In genomic region chr3:88531348-88532298, GRCm38 (mm10) we compare ENCODE assay signal across 7 mouse cellular contexts. TPM values are rescaled to one million over a fixed set of nuclear protein-coding genes. Genes with fewer than 3 reads are reported as not detected.
DNase-seq lines count a peak whose midpoint lies in the region; ATAC-seq and TF ChIP-seq lines count a peak whose summit lies in the region.

No protein-coding gene starts in this region.

- H3K36me3 ChIP-seq in embryonic facial prominence, embryonic 10.5 days (replicated peaks), result peaks cover 25% of the 10 kb centered on the region
- H3K36me3 ChIP-seq in limb, embryonic 12.5 days, result peaks cover 24% of the 10 kb centered on the region
- H3K36me3 ChIP-seq in midbrain, embryonic 14.5 days (ENCODE audit: control insufficient read depth, insufficient read depth, low read length), result peaks cover 19% of the 10 kb centered on the region
- no peaks in the 10 kb centered on the region for H3K36me3 ChIP-seq in spleen, adult 2 months (ENCODE audit: control insufficient read depth, insufficient read depth, low read length)

- under 1% methylated on average over 63 of the region's 63 CpGs for WGBS in embryonic facial prominence, embryonic 10.5 days
- under 1% methylated on average over 62 of the region's 63 CpGs for WGBS in limb, embryonic 12.5 days
- under 1% methylated on average over 61 of the region's 63 CpGs for WGBS in midbrain, embryonic 14.5 days
- under 1% methylated on average over 61 of the region's 63 CpGs for WGBS in spleen, adult 2 months

- ATAC-seq in limb, embryonic 12.5 days (ENCODE audit: insufficient number of reproducible peaks, insufficient read depth, low FRiP score, low TSS enrichment, low read depth), result peak; percentile 84
- ATAC-seq in midbrain, embryonic 14.5 days (ENCODE audit: low FRiP score, low TSS enrichment), result peak; percentile 81

- H3K9ac ChIP-seq in limb, embryonic 12.5 days (replicated peaks), result peak overlapping the region; percentile 97
- H3K9ac ChIP-seq in midbrain, embryonic 14.5 days (replicated peaks; ENCODE audit: low read length), result peak overlapping the region; percentile 98

- TF ChIP-seq CTCF in spleen, adult 2 months (IDR thresholded peaks at IDR 0.05; ENCODE audit: extremely low read depth, insufficient read depth, insufficient read length, insufficient replicate concordance), result no peak

- H3K27me3 ChIP-seq in embryonic facial prominence, embryonic 10.5 days (replicated peaks; ENCODE audit: low read depth, poor library complexity, severe bottlenecking), result no peaks in the 10 kb centered on the region
- H3K27me3 ChIP-seq in limb, embryonic 12.5 days, result no peaks in the 10 kb centered on the region
- H3K27me3 ChIP-seq in midbrain, embryonic 14.5 days (ENCODE audit: control insufficient read depth, insufficient read depth, low read length), result no peaks in the 10 kb centered on the region
- H3K27me3 ChIP-seq in spleen, adult 2 months (ENCODE audit: control insufficient read depth, insufficient read depth, low read length), result peaks cover 5% of the 10 kb centered on the region; the same call in 1 of the 2 replicates

- H3K27ac ChIP-seq in embryonic facial prominence, embryonic 10.5 days (replicated peaks), result peak overlapping the region; percentile 100
- H3K27ac ChIP-seq in limb, embryonic 12.5 days, result peak overlapping the region; percentile 99
- H3K27ac ChIP-seq in midbrain, embryonic 14.5 days (replicated peaks; ENCODE audit: low read depth, low read length), result peak overlapping the region; percentile 99
- H3K27ac ChIP-seq in spleen, adult 2 months (ENCODE audit: insufficient read depth, low read length), result peak overlapping the region; percentile 89

- DNase-seq in adrenal gland, adult 8-10 months, result peak; percentile 80
- peak; percentile 95 for DNase-seq in embryonic facial prominence, embryonic 10.5 days (ENCODE audit: low spot score)
- peak; percentile 98 for DNase-seq in heart, adult 11 months
- DNase-seq in kidney, adult 18-20 months, result peak; percentile 91
- DNase-seq in midbrain, embryonic 14.5 days, result peak; percentile 95
- DNase-seq in spleen, adult 2 months (ENCODE audit: low read depth in 1 of 2, low spot score in 2 of 2), result peak in 1 of 2 experiments; percentile 80

- H3K4me2 ChIP-seq in limb, embryonic 12.5 days, result peak overlapping the region; percentile 70
- H3K4me2 ChIP-seq in midbrain, embryonic 14.5 days (ENCODE audit: low read length), result peak overlapping the region; percentile 98

- H3K9me3 ChIP-seq in embryonic facial prominence, embryonic 10.5 days, result no peaks in the 10 kb centered on the region
- H3K9me3 ChIP-seq in limb, embryonic 12.5 days, result no peaks in the 10 kb centered on the region
- H3K9me3 ChIP-seq in midbrain, embryonic 14.5 days (ENCODE audit: control insufficient read depth, low read length), result no peaks in the 10 kb centered on the region

- TF ChIP-seq POLR2A in spleen, adult 2 months (IDR thresholded peaks at IDR 0.05; ENCODE audit: low read depth, low read length), result no peak

- peaks cover 70% of the 10 kb centered on the region for H3K4me1 ChIP-seq in embryonic facial prominence, embryonic 10.5 days
- H3K4me1 ChIP-seq in limb, embryonic 12.5 days (replicated peaks), result peaks cover 59% of the 10 kb centered on the region
- H3K4me1 ChIP-seq in midbrain, embryonic 14.5 days (ENCODE audit: control insufficient read depth, insufficient read depth, low read length), result peaks cover 62% of the 10 kb centered on the region
- peaks cover 2% of the 10 kb centered on the region for H3K4me1 ChIP-seq in spleen, adult 2 months (ENCODE audit: control insufficient read depth, insufficient read depth, insufficient read length)

- H3K4me3 ChIP-seq in embryonic facial prominence, embryonic 10.5 days, result peak overlapping the region; percentile 82
- H3K4me3 ChIP-seq in limb, embryonic 12.5 days (replicated peaks), result peak overlapping the region; percentile 75
- peak overlapping the region; percentile 52 for H3K4me3 ChIP-seq in midbrain, embryonic 14.5 days (replicated peaks; ENCODE audit: low read depth, low read length)
- H3K4me3 ChIP-seq in spleen, adult 2 months (ENCODE audit: extremely low read depth, insufficient read depth, insufficient read length), result peak overlapping the region; percentile 78

RNA-seq across cellular contexts. Expression of gene Mex3a, which starts 0.6 kb away (rescaled TPM):
- total RNA-seq in adrenal gland, adult 8-10 months (2022), result 1 to 10 TPM; 2.8 to 4.3 (median 3.9) TPM
- polyA plus RNA-seq in embryonic facial prominence, embryonic 10.5 days (2016; fragmentation: Nextera tagmentation; extraction: Ambion mirVana), result 33.6 and 37.4 TPM in 2 replicates
- 37.4 and 38.0 TPM in 2 replicates for polyA plus RNA-seq in limb, embryonic 12.5 days (2016; fragmentation: Nextera tagmentation; extraction: Ambion mirVana)
- 50.8 and 51.8 TPM in 2 replicates for polyA plus RNA-seq in midbrain, embryonic 14.5 days (2014; fragmentation: Nextera tagmentation; extraction: Ambion mirVana)
- polyA plus RNA-seq in spleen, adult 2 months (2012; rRNA removed), result 1.00 and 1.0 TPM in 2 replicates

RNA-seq across cellular contexts. Expression of gene Rab25, which starts 16.5 kb away (rescaled TPM):
- total RNA-seq in adrenal gland, adult 8-10 months (2022), result not detected
- 4.9 and 5.8 TPM in 2 replicates for polyA plus RNA-seq in embryonic facial prominence, embryonic 10.5 days (2016; fragmentation: Nextera tagmentation; extraction: Ambion mirVana)
- polyA plus RNA-seq in limb, embryonic 12.5 days (2016; fragmentation: Nextera tagmentation; extraction: Ambion mirVana), result 2.6 and 3.5 TPM in 2 replicates
- not detected in 2 replicates for polyA plus RNA-seq in midbrain, embryonic 14.5 days (2014; fragmentation: Nextera tagmentation; extraction: Ambion mirVana)
- polyA plus RNA-seq in spleen, adult 2 months (2012; rRNA removed), result 1.0 and 1.3 TPM in 2 replicates

RNA-seq across cellular contexts. Expression of gene Lamtor2, which starts 21.3 kb away (rescaled TPM):
- total RNA-seq in adrenal gland, adult 8-10 months (2022), result 100 to 1,000 TPM; 138 to 164 (median 144) TPM
- 158 and 161 TPM in 2 replicates for polyA plus RNA-seq in embryonic facial prominence, embryonic 10.5 days (2016; fragmentation: Nextera tagmentation; extraction: Ambion mirVana)
- 134 and 139 TPM in 2 replicates for polyA plus RNA-seq in limb, embryonic 12.5 days (2016; fragmentation: Nextera tagmentation; extraction: Ambion mirVana)
- 93.4 and 154 TPM in 2 replicates for polyA plus RNA-seq in midbrain, embryonic 14.5 days (2014; fragmentation: Nextera tagmentation; extraction: Ambion mirVana)
- 104 and 141 TPM in 2 replicates for polyA plus RNA-seq in spleen, adult 2 months (2012; rRNA removed)

RNA-seq across cellular contexts. Expression of gene Lmna, which starts 21.9 kb away (rescaled TPM):
- 100 to 1,000 TPM in 3 of 4 experiments, 10 to 100 TPM in 1; 88.2 to 134 (median 124) TPM for total RNA-seq in adrenal gland, adult 8-10 months (2022)
- 15.2 and 17.9 TPM in 2 replicates for polyA plus RNA-seq in embryonic facial prominence, embryonic 10.5 days (2016; fragmentation: Nextera tagmentation; extraction: Ambion mirVana)
- polyA plus RNA-seq in limb, embryonic 12.5 days (2016; fragmentation: Nextera tagmentation; extraction: Ambion mirVana), result 51.8 and 56.4 TPM in 2 replicates
- 31.0 and 34.3 TPM in 2 replicates for polyA plus RNA-seq in midbrain, embryonic 14.5 days (2014; fragmentation: Nextera tagmentation; extraction: Ambion mirVana)
- 51.3 and 72.3 TPM in 2 replicates for polyA plus RNA-seq in spleen, adult 2 months (2012; rRNA removed)

RNA-seq across cellular contexts. Expression of gene Ubqln4, which starts 21.9 kb away (rescaled TPM):
- 10 to 100 TPM; 64.1 to 81.3 (median 66.7) TPM for total RNA-seq in adrenal gland, adult 8-10 months (2022)
- polyA plus RNA-seq in embryonic facial prominence, embryonic 10.5 days (2016; fragmentation: Nextera tagmentation; extraction: Ambion mirVana), result 68.6 and 77.9 TPM in 2 replicates
- 62.6 and 67.0 TPM in 2 replicates for polyA plus RNA-seq in limb, embryonic 12.5 days (2016; fragmentation: Nextera tagmentation; extraction: Ambion mirVana)
- polyA plus RNA-seq in midbrain, embryonic 14.5 days (2014; fragmentation: Nextera tagmentation; extraction: Ambion mirVana), result 42.4 and 47.8 TPM in 2 replicates
- polyA plus RNA-seq in spleen, adult 2 months (2012; rRNA removed), result 32.5 and 33.7 TPM in 2 replicates

Comparison
In these comparisons a context has a peak if more than half of its experiments do, and no peak if none do; other contexts are left out.
1. RNA of gene Mex3a, which starts 0.6 kb away (polyA plus RNA-seq): 50.8 to 51.8 TPM in midbrain, embryonic 14.5 days, 37.4 to 38.0 TPM in limb, embryonic 12.5 days and 33.6 to 37.4 TPM in embryonic facial prominence, embryonic 10.5 days; 1.00 to 1.0 TPM in spleen, adult 2 months; every median in the first group is over 10 times any median in the second.
2. Peak in every context shown above with its lines, with median percentiles within 50 percentile points of each other: H3K27ac ChIP-seq and H3K4me3 ChIP-seq.